Mouse (Mus musculus) adrenal gland, postnatal 4 days (tissue): ENCODE measurements around the gene AW549877. TPM values are rescaled to one million over a fixed set of nuclear protein-coding genes. Genes with fewer than 3 reads are reported as not detected.
A peak's percentile ranks its signal among the peaks of the same experiment; 100 is the strongest.

Experiments used
- DNase-seq, 2 experiments: peaks; one replicate each; pipeline ENCODE4 v3.0.0; 2021 to 2022; ENCODE audit warnings: low spot score in 2 of 2, mixed read lengths in 2 of 2
- total RNA-seq, 2 experiments: library from RNA; stranded (reverse); gene quantifications; 2 replicates each; pipeline ENCODE4 v1.2.3; 2021

Gene AW549877
- total RNA-seq, 2 experiments from 2014 or later, result 49.7 to 51.8 TPM

GRCm38 (mm10) chr15:3987981-3988380, 7.6 kb downstream of the AW549877 start:
- DNase-seq, result peak in 1 of 2 experiments; percentile 12

DNA sequence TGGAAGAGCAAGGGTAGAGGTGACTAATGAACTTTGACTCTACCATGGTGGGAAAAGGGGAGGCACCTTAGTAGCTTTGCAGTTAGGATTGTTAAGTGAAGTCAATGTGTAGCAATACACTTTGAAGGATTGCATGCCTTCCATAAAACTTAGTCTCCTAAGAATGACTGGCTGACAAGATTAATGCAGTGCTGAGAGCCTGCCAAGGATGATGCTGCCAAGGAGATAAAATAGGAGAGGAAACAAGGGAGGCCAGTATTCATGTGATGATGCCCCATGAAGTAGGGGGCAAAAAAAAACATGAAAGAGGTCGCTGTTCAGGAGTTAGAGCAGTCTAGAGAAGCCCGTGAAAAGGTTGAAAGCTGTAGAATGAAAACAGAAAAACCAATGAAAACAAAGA, 10.7 kb downstream of the AW549877 start:
- DNase-seq, result no peak

- no peak for DNase-seq
Observed at GRCm38 (mm10) chr15:3982732-3983131, 12.8 kb downstream of the AW549877 start.

- no peak for DNase-seq
Observed at GRCm38 (mm10) chr15:3979871-3980270, 15.7 kb downstream of the AW549877 start.

DNA sequence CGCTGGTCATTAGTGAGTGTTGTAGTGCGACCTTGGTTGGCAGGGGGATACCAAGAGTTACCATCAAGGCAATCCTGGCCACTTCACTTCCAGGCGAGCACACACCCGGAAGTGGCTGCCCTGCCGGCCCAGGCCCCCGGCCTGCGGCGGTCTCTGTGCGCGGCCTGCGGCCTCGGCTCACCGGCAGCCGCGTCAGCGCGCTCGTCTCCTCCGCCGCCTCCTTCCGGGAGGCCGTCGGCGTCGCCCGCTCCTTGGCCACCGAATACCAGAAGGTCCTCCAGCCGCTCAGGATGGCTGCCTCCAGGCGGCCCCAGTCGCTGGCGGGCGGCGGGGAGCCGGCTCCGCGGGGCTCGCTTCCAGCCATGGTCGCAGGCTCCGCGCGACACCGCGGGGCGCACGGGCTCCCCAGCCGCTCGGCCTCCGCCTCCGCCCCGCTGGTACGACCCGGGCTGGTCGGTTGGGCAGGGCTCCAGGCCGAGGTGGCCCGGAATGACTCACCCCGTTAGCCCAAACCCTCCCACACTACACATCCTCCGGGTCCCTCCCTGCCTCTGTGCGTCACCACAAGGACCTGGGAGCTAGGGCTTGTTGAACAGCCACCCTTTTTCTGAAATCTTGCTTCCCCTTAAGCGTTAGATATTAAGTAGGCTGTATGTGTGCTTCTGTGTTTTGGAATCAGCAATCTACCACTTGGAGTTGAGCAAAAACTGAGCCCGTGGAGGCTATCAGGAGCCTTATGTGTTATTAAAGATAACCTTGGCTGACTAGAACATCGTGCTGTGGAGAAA, 16.3 kb downstream of the AW549877 start, which contains the start of gene Fbxo4:
TSS of gene Fbxo4 (minus strand) at position 513 of the 788 bp plus-strand sequence.
- DNase-seq, result peak; percentile 59 to 69

DNA sequence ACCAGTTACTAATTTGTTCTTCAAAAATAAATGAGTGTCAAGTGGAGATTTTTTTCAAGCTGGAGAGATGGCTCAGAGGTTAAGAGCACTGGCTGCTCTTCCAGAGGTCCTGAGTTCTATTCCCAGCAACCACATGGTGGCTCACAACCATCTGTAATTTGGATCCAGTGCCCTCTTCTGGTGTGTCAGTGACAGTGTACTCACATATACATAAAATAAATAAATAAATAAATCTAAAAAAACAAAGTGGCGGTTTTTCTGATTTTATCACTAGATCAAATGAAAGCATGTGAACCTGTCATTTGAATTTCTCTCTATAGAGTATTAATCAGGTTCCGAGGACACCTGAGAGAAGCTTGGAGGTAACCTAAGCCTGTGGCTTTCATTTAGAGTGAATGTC, 17.3 kb downstream of the AW549877 start:
- no peak for DNase-seq

DNA sequence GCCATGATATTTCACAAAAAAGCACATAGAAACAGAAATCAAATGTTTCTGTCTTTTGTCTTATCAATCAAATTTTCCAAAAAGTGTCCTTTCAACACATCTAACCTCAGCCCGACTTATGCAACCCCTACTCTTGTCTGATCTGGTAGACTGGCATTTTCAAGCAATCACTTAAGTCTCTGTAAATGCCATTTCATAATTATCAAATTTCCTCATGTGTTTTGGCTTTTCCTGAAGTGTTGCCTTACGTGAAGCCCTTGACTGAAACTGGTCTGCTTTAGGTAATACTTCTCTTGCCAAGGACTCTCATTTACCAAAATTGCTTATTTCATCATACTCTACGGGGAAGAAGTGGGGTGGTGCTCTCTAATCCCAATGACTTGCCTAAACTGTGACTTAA, 22.2 kb downstream of the AW549877 start:
- DNase-seq, result no peak

GRCm38 (mm10) chr15:3970193-3970592, 25.4 kb downstream of the AW549877 start:
- no peak for DNase-seq

- DNase-seq, result no peak
Observed at GRCm38 (mm10) chr15:3969743-3970142, 25.8 kb downstream of the AW549877 start.

GRCm38 (mm10) chr15:3962251-3962650, 33.3 kb downstream of the AW549877 start:
- DNase-seq, result no peak

- DNase-seq, result no peak
Observed at GRCm38 (mm10) chr15:3960094-3960493, 35.5 kb downstream of the AW549877 start.

DNA sequence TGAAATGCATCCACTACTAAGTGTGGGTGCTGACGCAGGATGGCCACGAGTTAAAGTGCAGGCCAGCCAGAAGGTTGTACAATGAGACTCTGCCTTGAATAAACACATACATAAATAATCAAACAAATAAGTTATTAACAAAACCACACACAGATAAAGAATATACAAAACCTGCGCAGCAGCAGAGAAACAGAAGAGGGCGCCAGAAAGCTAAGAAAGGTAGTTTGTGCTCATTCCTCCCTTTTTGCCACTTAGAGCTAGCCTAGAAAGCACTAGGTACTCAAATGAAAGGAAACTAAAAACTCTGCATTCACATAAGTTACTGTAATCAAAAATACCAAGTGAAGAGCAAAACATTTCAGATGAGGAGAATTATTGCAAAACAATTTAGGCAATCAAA, 37.6 kb downstream of the AW549877 start:
- DNase-seq, result no peak

DNA sequence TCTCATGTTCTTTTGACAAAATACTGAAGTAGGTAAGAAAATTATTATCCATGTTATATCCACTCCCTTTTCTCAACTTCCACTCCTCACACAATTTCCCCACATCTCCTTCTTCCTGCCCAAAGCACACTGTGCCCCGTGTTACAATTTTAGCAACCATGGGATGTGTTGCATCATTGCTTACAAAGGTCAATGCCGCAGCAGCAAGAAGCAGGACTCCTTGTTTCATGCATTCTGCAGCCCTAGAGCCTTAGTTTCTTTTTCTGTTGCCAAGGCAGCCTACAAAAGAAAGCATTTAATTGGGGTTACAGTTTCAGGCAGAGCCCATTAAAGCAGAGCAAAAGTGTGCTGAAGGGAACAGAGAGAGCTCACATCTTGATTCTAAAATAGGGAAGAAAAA, 40.6 kb downstream of the AW549877 start:
- no peak for DNase-seq

GRCm38 (mm10) chr15:3938132-3938531, 57.4 kb downstream of the AW549877 start:
- no peak for DNase-seq

DNA sequence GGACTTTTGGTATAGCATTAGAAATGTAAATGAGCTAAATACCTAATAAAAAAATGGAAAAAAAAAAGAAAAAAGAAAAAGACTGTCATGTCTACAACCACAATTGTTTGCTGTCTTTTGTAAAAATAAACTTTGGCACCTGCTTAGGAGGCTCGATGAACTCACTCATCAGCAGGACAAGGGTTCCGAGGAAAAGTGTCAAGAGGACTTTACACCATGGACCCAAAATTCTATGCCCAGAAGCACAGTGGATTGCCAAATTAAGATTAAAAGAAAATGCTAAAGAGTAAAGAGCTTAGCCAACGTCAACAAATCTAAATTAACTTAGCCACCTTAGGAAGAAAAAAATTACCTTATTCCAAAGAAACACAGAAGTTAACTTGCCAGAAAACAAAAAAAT, 59.5 kb downstream of the AW549877 start:
- no peak for DNase-seq

- no peak for DNase-seq
Observed at GRCm38 (mm10) chr15:3933466-3933865, 62.1 kb downstream of the AW549877 start.

Other genes with a start within 250 kb of the AW549877 start
- gene Fbxo4, start 16.2 kb downstream of the AW549877 start, total RNA-seq, result 10 to 100 TPM; 19.0 to 19.4 TPM
- 100 to 1,000 TPM in 1 of 2 experiments, 10 to 100 TPM in 1; 79.8 to 111 TPM for gene Oxct1, start 30.6 kb upstream of the AW549877 start, total RNA-seq